Mouse (Mus musculus) bone marrow, adult 2 months (tissue): ENCODE data around the gene Ctnna2.

Experiments used
- CTCF ChIP-seq: fragments of 200-500 bp; IDR thresholded peaks from 2 replicates; pipeline ENCODE4 v1.5.1; 2011; ENCODE audit warnings: low read length, control low read depth; ENCODE audit not compliant: control insufficient read depth, insufficient read depth
- POLR2A ChIP-seq: fragments of 200-500 bp; IDR thresholded peaks from 2 replicates; pipeline ENCODE4 v1.6.1; 2011; ENCODE audit warnings: low read depth, mild to moderate bottlenecking, control low read depth, low read length, borderline replicate concordance; ENCODE audit not compliant: control insufficient read depth

DNA sequence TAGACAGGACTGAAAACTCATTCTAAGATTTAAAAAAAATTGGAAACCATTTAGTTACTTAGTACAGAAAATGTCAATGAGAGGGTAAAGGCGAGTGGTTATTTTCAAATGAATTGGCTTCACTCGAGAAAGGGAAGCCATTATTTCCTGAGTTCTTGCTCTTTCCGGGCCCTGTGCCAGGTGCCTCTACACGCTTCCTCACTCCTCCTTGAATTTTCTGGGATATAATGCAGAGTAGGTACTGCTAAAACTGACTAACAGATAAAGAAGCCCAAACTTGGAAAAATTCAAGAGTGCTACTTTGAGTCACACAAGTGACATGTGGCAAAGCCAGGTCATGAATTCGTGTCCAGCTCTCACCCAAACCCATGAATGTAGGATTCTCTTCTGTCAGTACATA lies 606.4 kb downstream of the Ctnna2 start:
- TF ChIP-seq CTCF (no peak), POLR2A (no peak)
